Mouse (Mus musculus) Patski (cell line): ENCODE results near the gene Enox1. TPM values are rescaled to one million over a fixed set of nuclear protein-coding genes. Genes with fewer than 3 reads are reported as not detected.

ENCODE experiments used
- ATAC-seq: fragments of 100-300 bp; one replicate; pipeline ENCODE4 v1.8.0; 2021
- CTCF ChIA-PET: fragments of 350-600 bp; sonication (Branson Sonifier 250); formaldehyde crosslinking; loops from one replicate; lab custom pipeline; 2022; ENCODE audit warnings: inconsistent platforms; lab: Charles Lee
- POLR2A ChIA-PET: fragments of 350-600 bp; sonication (Branson Sonifier 250); formaldehyde crosslinking; loops from one replicate; lab custom pipeline; 2022; ENCODE audit warnings: antibody characterized with exemption, inconsistent platforms; lab: Charles Lee
- DNase-seq: peaks from one replicate; pipeline ENCODE4 v3.0.0-alpha.2; 2011; ENCODE audit warnings: low read depth, low spot score
- H3K27me3 ChIP-seq: fragments of 371-371 bp; one replicate; pipeline ENCODE4 v1.5.1; 2021
- CTCF ChIP-seq: fragments of 100-300 bp; IDR thresholded peaks from one replicate; pipeline ENCODE4 v1.5.1; 2021
- in situ Hi-C: fragments of 300-500 bp; cut with MboI; formaldehyde crosslinking; loops from 3 replicates; pipeline ENCODE4 v1.11.1; 2018; ENCODE audit warnings: low pct_unique_long_range_greater_than_20kb, mixed read lengths
- polyA plus RNA-seq: library from polyadenylated mRNA; unstranded; gene quantifications from one replicate; pipeline ENCODE4 v1.2.3, GENCODE M21; 2021

Enox1 gene
- polyA plus RNA-seq, 1 experiment from 2014 or later: 2.4 TPM

DNA sequence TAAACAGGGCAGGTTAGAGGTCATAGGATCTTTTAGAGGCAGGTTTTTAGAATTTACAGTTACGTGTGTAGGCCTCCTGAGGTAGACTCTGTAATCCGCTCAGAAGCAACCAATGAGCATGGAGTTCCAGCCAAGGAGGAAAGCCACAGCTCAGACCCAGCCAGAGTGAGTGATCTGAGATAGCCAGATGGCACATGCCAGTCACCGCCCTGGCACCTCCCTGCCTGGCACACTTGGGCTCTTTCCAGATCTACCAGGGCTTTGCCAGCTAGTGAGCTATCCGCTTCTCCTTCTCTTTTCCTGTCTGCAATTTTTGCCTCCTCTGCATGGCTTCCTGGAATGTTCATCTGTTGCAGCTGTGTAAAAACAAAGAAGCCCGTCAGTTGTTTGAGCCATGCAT is 514.4 kb downstream of the Enox1 start:
- CTCF ChIA-PET: no interaction called here
- H3K27me3 ChIP-seq: no peaks in the 10 kb centered on the region
- in situ Hi-C loops: no loop called here
- DNase-seq (no peak), ATAC-seq (no peak)
- POLR2A ChIA-PET: no interaction called here
- TF ChIP-seq CTCF: no peak

DNA sequence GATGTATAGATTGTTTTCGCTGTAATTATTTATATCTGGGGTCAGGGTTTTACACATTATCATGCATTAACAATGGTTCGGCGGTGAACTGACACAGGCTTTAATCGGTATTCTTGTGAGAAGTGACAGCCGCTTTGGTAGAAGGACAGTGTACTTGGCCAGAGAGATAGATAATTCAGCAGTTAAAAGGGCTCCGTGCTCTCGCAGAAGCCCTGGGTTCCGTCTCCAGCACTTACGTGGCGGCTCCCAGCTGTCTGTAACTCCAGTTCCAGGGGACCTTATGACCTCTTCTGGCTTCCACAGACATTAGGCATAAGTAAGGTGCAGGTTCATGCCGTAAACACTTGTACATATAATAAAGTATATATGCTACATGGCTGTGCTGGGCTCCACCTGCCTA is 515.4 kb downstream of the Enox1 start:
- in situ Hi-C loops: no loop called here
- CTCF ChIA-PET: no interaction called here
- ATAC-seq: no peak

GRCm38 (mm10) chr14:77673138-77673537 is 516.6 kb downstream of the Enox1 start:
- no peaks in the 10 kb centered on the region for H3K27me3 ChIP-seq
- no peak for DNase-seq
- TF ChIP-seq CTCF: no peak
- no peak for ATAC-seq
- ChIA-PET POLR2A (no interaction called here), CTCF (no interaction called here)
- in situ Hi-C loops: no loop called here

More for the DNA sequence above, 515.4 kb downstream of the Enox1 start:
- no peaks in the 10 kb centered on the region for H3K27me3 ChIP-seq
- TF ChIP-seq CTCF: no peak
- no peak for DNase-seq
- POLR2A ChIA-PET: no interaction called here

DNA sequence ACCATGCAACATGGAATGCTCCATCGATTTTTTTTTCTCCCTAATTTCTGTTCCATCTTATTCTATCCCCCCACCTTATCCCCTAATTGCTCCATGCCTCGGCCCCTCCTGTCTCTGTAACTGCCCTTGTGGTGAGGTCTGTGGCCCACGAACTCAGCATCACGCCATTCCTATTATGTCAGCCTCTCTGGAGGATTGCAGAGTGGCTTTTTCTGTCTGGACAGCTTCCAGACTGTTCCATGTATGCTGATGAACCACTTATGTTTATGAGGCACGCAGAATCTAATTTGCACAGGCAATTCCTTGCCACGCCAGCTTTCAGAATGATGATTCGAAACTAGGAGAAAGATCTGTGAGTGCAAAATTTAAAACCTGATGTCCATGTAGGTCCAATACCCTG is 521.4 kb downstream of the Enox1 start:
- no peak for TF ChIP-seq CTCF
- ATAC-seq (no peak), DNase-seq (no peak)
- ChIA-PET POLR2A (no interaction called here), CTCF (no interaction called here)
- H3K27me3 ChIP-seq: no peaks in the 10 kb centered on the region
- in situ Hi-C loops: no loop called here

- in situ Hi-C loops: no loop called here
- DNase-seq (no peak), ATAC-seq (no peak)
- no peaks in the 10 kb centered on the region for H3K27me3 ChIP-seq
- ChIA-PET CTCF (no interaction called here), POLR2A (no interaction called here)
- TF ChIP-seq CTCF: no peak
Observed at GRCm38 (mm10) chr14:77679877-77680276, 523.3 kb downstream of the Enox1 start.

GRCm38 (mm10) chr14:77682888-77683555 is 526.5 kb downstream of the Enox1 start:
- ChIA-PET POLR2A (no interaction called here), CTCF (interaction anchor here (0.6 kb wide), 1 partner anchor 103 kb away, joined by 3 read pairs; no protein-coding TSS in a partner anchor)
- ATAC-seq (no peak), DNase-seq (no peak)
- no peak for TF ChIP-seq CTCF
- in situ Hi-C loops: no loop called here
- H3K27me3 ChIP-seq: no peaks in the 10 kb centered on the region

GRCm38 (mm10) chr14:77689816-77690215 is 533.3 kb downstream of the Enox1 start:
- H3K27me3 ChIP-seq: no peaks in the 10 kb centered on the region
- TF ChIP-seq CTCF: no peak

GRCm38 (mm10) chr14:77705006-77705405 is 548.4 kb downstream of the Enox1 start:
- no peaks in the 10 kb centered on the region for H3K27me3 ChIP-seq
- DNase-seq (no peak), ATAC-seq (no peak)
- ChIA-PET CTCF (no interaction called here), POLR2A (no interaction called here)
- no peak for TF ChIP-seq CTCF
- in situ Hi-C loops: no loop called here

More at GRCm38 (mm10) chr14:77689816-77690215, 533.3 kb downstream of the Enox1 start:
- ChIA-PET CTCF (no interaction called here), POLR2A (no interaction called here)
- in situ Hi-C loops: no loop called here
- DNase-seq: no peak
- ATAC-seq: no peak

GRCm38 (mm10) chr14:77706511-77707246 is 550.1 kb downstream of the Enox1 start:
- POLR2A ChIA-PET: no interaction called here
- DNase-seq (no peak), ATAC-seq (no peak)

GRCm38 (mm10) chr14:77707279-77707678 is 550.7 kb downstream of the Enox1 start:
- no peak for ATAC-seq
- ChIA-PET POLR2A (no interaction called here), CTCF (no interaction called here)
- no peak for TF ChIP-seq CTCF
- H3K27me3 ChIP-seq: no peaks in the 10 kb centered on the region
- no peak for DNase-seq
- in situ Hi-C loops: no loop called here

More at GRCm38 (mm10) chr14:77706511-77707246, 550.1 kb downstream of the Enox1 start:
- CTCF ChIA-PET: interaction anchor here (1.0 kb wide), 1 partner anchor 31 kb away, joined by 3 read pairs; no protein-coding TSS in a partner anchor
- in situ Hi-C loops: no loop called here
- H3K27me3 ChIP-seq: no peaks in the 10 kb centered on the region
- TF ChIP-seq CTCF: no peak
